ENCODE assay signal across 38 mouse cellular contexts in genomic region chr7:143837705-143838358, GRCm38 (mm10). TPM values are rescaled to one million over a fixed set of nuclear protein-coding genes. Genes with fewer than 3 reads are reported as not detected.
DNase-seq lines count a peak whose midpoint lies in the region; ATAC-seq and TF ChIP-seq lines count a peak whose summit lies in the region.
"Had no signal": no experiment of that assay in that cellular context is flagged by ENCODE, and none has a peak within 500 bp of the region (broad histone marks: within the 10 kb centered on the region; RNA-seq: fewer than 3 reads in every experiment).

No protein-coding gene starts in this region.

- 90% methylated on average over 3 of the region's 3 CpGs for WGBS in hindbrain, embryonic 13.5 days

- peaks cover 38% of the 10 kb centered on the region for H3K4me1 ChIP-seq in hindbrain, embryonic 13.5 days (replicated peaks)

- no peak overlapping the region for H3K9ac ChIP-seq in hindbrain, embryonic 13.5 days
- H3K9ac ChIP-seq: forebrain, embryonic 13.5 days; heart, embryonic 12.5 days; intestine, embryonic 15.5 days; liver, embryonic 14.5 days; lung, embryonic 14.5 days; neural tube, embryonic 15.5 days had no signal

- H3K36me3 ChIP-seq in hindbrain, embryonic 13.5 days: peaks cover 62% of the 10 kb centered on the region

- no peaks in the 10 kb centered on the region for H3K9me3 ChIP-seq in hindbrain, embryonic 13.5 days
- H3K9me3 ChIP-seq: forebrain, embryonic 13.5 days; heart, embryonic 12.5 days; hindbrain, embryonic 10.5 days; intestine, embryonic 15.5 days; neural tube, embryonic 15.5 days had no signal

- intact Hi-C loops in gastrocnemius, adult 2 months (cut with DNase I): no loop called here
- intact Hi-C loops in gastrocnemius, postnatal 14 days (cut with DNase I; ENCODE audit: low total_unique reads): no loop called here

- H3K4me2 ChIP-seq in hindbrain, embryonic 13.5 days: no peak overlapping the region
- H3K4me2 ChIP-seq: forebrain, embryonic 13.5 days; heart, embryonic 12.5 days; intestine, embryonic 15.5 days; lung, embryonic 14.5 days; neural tube, embryonic 15.5 days had no signal

- no peak overlapping the region for H3K27ac ChIP-seq in gastrocnemius, adult 2 months
- no peak overlapping the region for H3K27ac ChIP-seq in hindbrain, embryonic 13.5 days
- H3K27ac ChIP-seq: forebrain, embryonic 13.5 days; heart, adult 2 months; hindbrain, embryonic 10.5 days; hindbrain, postnatal 0 days; intestine, embryonic 15.5 days; liver, embryonic 14.5 days; neural tube, embryonic 15.5 days; stomach, postnatal 0 days had no signal

- DNase-seq in gastrocnemius, adult 2 months: peak; percentile 6
- no peak for DNase-seq in gastrocnemius, postnatal 14 days
- peak; percentile 78 for DNase-seq in thymus, postnatal 0 days (ENCODE audit: low spot score)
- DNase-seq in thymus, postnatal 4 days: peak; percentile 52
- no peak for DNase-seq in embryo, embryonic 9.5 days (ENCODE audit: extremely low spot score)
- DNase-seq: cerebellum, adult 11 months; cerebellum, adult 9-10 months; gastrocnemius, postnatal 25 days; heart, adult 2 months; kidney, adult 2 months; kidney, postnatal 4 days; liver; lung, embryonic 14.5 days; lung, postnatal 14 days; midbrain, embryonic 14.5 days; right cerebral cortex, postnatal 4 days had no signal

- ATAC-seq in hematopoietic stem cell, adult 5-6 weeks (replicated peaks in 1 of 2; ENCODE audit: insufficient read depth in 1 of 2, low FRiP score in 2 of 2, low TSS enrichment in 1 of 2, low read depth in 1 of 2, poor library complexity in 2 of 2, severe bottlenecking in 2 of 2): peak; percentile 26 to 56; a peak in 3 of 4 replicates
- no peak for ATAC-seq in hindbrain, embryonic 13.5 days (ENCODE audit: low FRiP score)
- ATAC-seq: CD4-positive, CD25-positive, alpha-beta regulatory T cell, adult 4 months; forebrain, embryonic 13.5 days; hindbrain, postnatal 0 days; intestine, embryonic 15.5 days had no signal

- TF ChIP-seq CTCF in gastrocnemius, adult 2 months (IDR thresholded peaks at IDR 0.05): no peak

- H3K4me3 ChIP-seq in gastrocnemius, adult 2 months: no peak overlapping the region
- H3K4me3 ChIP-seq in hindbrain, embryonic 13.5 days: no peak overlapping the region
- H3K4me3 ChIP-seq: forebrain, embryonic 13.5 days; heart, adult 2 months; heart, embryonic 12.5 days; hindbrain, embryonic 10.5 days; intestine, embryonic 15.5 days; neural tube, embryonic 15.5 days had no signal

- no peaks in the 10 kb centered on the region for H3K27me3 ChIP-seq in hindbrain, embryonic 13.5 days
- H3K27me3 ChIP-seq: forebrain, embryonic 13.5 days; heart, embryonic 12.5 days; intestine, embryonic 15.5 days; neural tube, embryonic 15.5 days had no signal

RNA-seq across cellular contexts. Expression of gene Dhcr7, which starts 14.9 kb away (rescaled TPM):
- total RNA-seq in gastrocnemius, adult 2 months (2021): 1 to 10 TPM; 4.2 to 7.6 TPM
- 1 to 10 TPM; 5.8 to 8.8 TPM for total RNA-seq in gastrocnemius, postnatal 14 days (2021)
- 10.4 and 13.5 TPM in 2 replicates for total RNA-seq in hematopoietic stem cell, adult 5-6 weeks (2017)
- 30.0 and 41.7 TPM in 2 replicates for polyA plus RNA-seq in thymus, postnatal 0 days (2015; fragmentation: Nextera tagmentation; extraction: Ambion mirVana)
- polyA plus RNA-seq in hindbrain, embryonic 13.5 days (2015; fragmentation: Nextera tagmentation; extraction: Ambion mirVana): 51.7 and 54.5 TPM in 2 replicates

RNA-seq across cellular contexts. Expression of gene Nadsyn1, which starts 15.2 kb away (rescaled TPM):
- total RNA-seq in gastrocnemius, adult 2 months (2021): 1 to 10 TPM; 3.7 to 4.6 TPM
- total RNA-seq in gastrocnemius, postnatal 14 days (2021): 1 to 10 TPM; 3.6 to 3.9 TPM
- total RNA-seq in hematopoietic stem cell, adult 5-6 weeks (2017): 8.1 and 8.9 TPM in 2 replicates
- 7.1 and 7.7 TPM in 2 replicates for polyA plus RNA-seq in thymus, postnatal 0 days (2015; fragmentation: Nextera tagmentation; extraction: Ambion mirVana)
- polyA plus RNA-seq in hindbrain, embryonic 13.5 days (2015; fragmentation: Nextera tagmentation; extraction: Ambion mirVana): 5.4 and 7.6 TPM in 2 replicates

RNA-seq across cellular contexts. Expression of gene Gm498, which starts 28.8 kb away (rescaled TPM):
- total RNA-seq in gastrocnemius, adult 2 months (2021): not detected
- not detected for total RNA-seq in gastrocnemius, postnatal 14 days (2021)
- total RNA-seq in hematopoietic stem cell, adult 5-6 weeks (2017): not detected in 2 replicates
- polyA plus RNA-seq in thymus, postnatal 0 days (2015; fragmentation: Nextera tagmentation; extraction: Ambion mirVana): not detected in 2 replicates
- polyA plus RNA-seq in hindbrain, embryonic 13.5 days (2015; fragmentation: Nextera tagmentation; extraction: Ambion mirVana): not detected in 2 replicates
- total RNA-seq: common myeloid progenitor, adult 5-6 weeks; gastrocnemius, postnatal 25 days; heart, adult 2 months; hindbrain, postnatal 0 days; layer of hippocampus, adult 8-10 months; layer of hippocampus, postnatal 25 days; left cerebral cortex, postnatal 10 days; monocyte, adult 5-6 weeks had no signal
- polyA plus RNA-seq: CD4-positive, CD25-positive, alpha-beta regulatory T cell, adult 4 months; embryonic facial prominence, embryonic 14.5 days; forebrain, embryonic 13.5 days; heart, embryonic 12.5 days; heart, postnatal 0 days; hindbrain, embryonic 10.5 days; hindbrain, postnatal 0 days; intestine, embryonic 15.5 days; kidney, adult 2 months; kidney, embryonic 16.5 days; limb, embryonic 11.5 days; liver, embryonic 14.5 days; lung, embryonic 14.5 days; midbrain, embryonic 14.5 days; neural tube, embryonic 15.5 days; spleen, adult 2 months; stomach, postnatal 0 days; urinary bladder, adult 2 months had no signal

RNA-seq across cellular contexts. Expression of gene Mrgpre, which starts 53.5 kb away (rescaled TPM):
- total RNA-seq in gastrocnemius, adult 2 months (2021): under 1 TPM; 0.43 to 0.84 TPM
- total RNA-seq in gastrocnemius, postnatal 14 days (2021): 1 to 10 TPM; 1.0 to 1.1 TPM
- 0.81 and 1.3 TPM in 2 replicates for total RNA-seq in hematopoietic stem cell, adult 5-6 weeks (2017)
- 1.5 and 1.7 TPM in 2 replicates for polyA plus RNA-seq in thymus, postnatal 0 days (2015; fragmentation: Nextera tagmentation; extraction: Ambion mirVana)
- 3.8 and 4.0 TPM in 2 replicates for polyA plus RNA-seq in hindbrain, embryonic 13.5 days (2015; fragmentation: Nextera tagmentation; extraction: Ambion mirVana)

Comparison
In these comparisons a context has a peak if more than half of its experiments do, and no peak if none do; other contexts are left out.
1. DNase-seq: peak in gastrocnemius, adult 2 months (single experiment), thymus, postnatal 0 days (single experiment) and thymus, postnatal 4 days (single experiment); none in gastrocnemius, postnatal 14 days (single experiment) and embryo, embryonic 9.5 days (single experiment).